Mouse (Mus musculus): Measurements from ENCODE around the gene Zfx. TPM values are rescaled to one million over a fixed set of nuclear protein-coding genes. Genes with fewer than 3 reads are reported as not detected.

Gene Zfx
- polyA plus RNA-seq (2014; fragmentation: Illumina TruSeq; extraction: RNeasy Lipid Tissue Mini Kit (QIAGEN cat#74804); ENCODE audit: low read depth, low replicate concordance), result 53.2 TPM

DNA sequence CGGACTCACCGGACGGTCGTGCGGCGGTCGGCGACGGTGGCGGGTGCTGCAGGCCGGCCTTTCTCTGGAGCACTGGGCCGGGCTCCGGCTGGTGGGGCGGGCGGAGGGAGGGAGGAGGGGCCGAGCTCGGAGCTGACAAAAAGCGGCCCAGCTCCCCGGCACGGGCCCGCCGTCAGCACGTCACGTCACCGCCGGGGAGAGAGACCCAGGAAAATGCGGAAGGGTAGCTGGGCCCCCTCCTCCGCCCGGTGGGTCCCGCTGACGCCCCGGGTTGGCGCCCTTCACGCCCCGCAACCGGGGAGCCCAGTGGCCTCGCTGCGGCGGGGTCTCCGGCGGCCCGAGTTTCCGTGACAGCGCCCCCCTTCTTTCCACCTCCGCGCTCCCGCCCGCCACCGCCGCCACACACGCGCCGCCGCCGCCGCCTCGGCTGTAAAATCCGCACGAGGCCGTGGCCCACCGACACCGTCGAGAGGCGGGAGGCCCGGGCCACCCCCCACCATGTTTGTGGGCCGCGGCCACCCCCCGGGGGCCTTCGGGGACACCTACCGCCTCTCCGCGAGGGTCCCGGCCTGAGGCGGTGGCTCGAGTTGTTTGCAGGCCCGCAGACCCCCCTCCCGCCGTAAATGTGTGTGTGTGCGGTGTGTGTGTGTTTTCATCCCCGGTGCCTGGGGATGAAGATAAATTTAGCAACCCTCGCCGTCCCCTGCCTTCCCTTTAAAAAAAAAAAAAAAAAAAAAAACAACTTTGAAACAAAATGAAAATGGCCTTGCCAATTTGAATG is at the start of gene Zfx:
Gene Zfx, minus strand, starts transcription at position 644 of the 781 bp plus-strand sequence.

Other genes starting within 250 kb of the Zfx start
- not detected for gene AU015836, start 155.0 kb downstream of the Zfx start, polyA plus RNA-seq (2014; fragmentation: Illumina TruSeq; extraction: RNeasy Lipid Tissue Mini Kit (QIAGEN cat#74804); ENCODE audit: low read depth, low replicate concordance)
- 301 TPM for gene Eif2s3x, start 89.2 kb upstream of the Zfx start, polyA plus RNA-seq (2014; fragmentation: Illumina TruSeq; extraction: RNeasy Lipid Tissue Mini Kit (QIAGEN cat#74804); ENCODE audit: low read depth, low replicate concordance)
- 13.1 TPM for gene Klhl15, start 110.9 kb upstream of the Zfx start, polyA plus RNA-seq (2014; fragmentation: Illumina TruSeq; extraction: RNeasy Lipid Tissue Mini Kit (QIAGEN cat#74804); ENCODE audit: low read depth, low replicate concordance)
- not detected for gene Fam90a1b, start 243.1 kb upstream of the Zfx start, polyA plus RNA-seq (2014; fragmentation: Illumina TruSeq; extraction: RNeasy Lipid Tissue Mini Kit (QIAGEN cat#74804); ENCODE audit: low read depth, low replicate concordance)
- gene Apoo, start 243.4 kb upstream of the Zfx start, polyA plus RNA-seq (2014; fragmentation: Illumina TruSeq; extraction: RNeasy Lipid Tissue Mini Kit (QIAGEN cat#74804); ENCODE audit: low read depth, low replicate concordance), result 199 TPM